Mouse (Mus musculus) liver, embryonic 14.5 days (tissue): ENCODE results near the gene Chn2.

Experiments
- CTCF ChIP-seq: IDR thresholded peaks from 2 replicates; pipeline ENCODE4 v1.5.1; 2016; ENCODE audit warnings: antibody characterized with exemption, low read depth, control low read depth
- EP300 ChIP-seq: IDR thresholded peaks from 2 replicates; pipeline ENCODE4 v1.6.1; 2016; ENCODE audit warnings: antibody characterized with exemption, low read depth

DNA sequence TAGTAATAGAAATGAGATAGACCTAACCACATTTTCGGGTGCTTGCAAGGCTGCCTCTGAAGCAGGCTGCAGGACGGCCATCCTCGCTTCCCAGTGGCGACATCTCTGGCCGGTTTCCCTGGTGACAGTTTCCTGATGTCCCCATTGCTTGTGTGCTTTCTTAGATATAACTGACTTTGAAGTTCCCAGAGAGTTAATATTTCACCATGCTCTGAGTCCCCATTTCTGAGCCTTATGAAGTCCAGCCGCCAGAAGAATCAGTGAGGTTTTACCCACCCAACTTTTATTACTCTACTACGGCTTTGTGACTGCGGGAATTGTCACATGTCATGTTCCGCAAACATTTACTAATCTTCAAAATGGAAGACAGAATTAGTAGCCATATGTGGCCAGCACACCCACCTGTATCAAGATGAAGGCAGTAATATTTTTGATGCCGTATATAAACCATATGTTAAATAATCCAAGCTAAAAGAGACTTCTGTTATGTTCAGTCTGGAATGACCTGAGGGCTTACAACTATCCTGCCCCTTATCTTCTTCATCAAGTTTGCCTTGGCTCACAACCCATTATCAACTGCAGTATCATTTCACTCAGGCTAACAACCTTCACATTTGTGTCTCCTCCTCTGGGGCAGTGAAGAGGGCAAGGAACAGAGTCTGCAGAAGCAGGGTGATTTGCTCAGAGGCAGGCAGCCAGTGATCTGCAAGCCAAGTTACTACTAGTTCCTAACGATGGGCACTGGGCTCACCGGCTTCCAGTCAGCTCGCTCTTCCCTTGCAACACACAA lies 192.6 kb downstream of the Chn2 start:
- TF ChIP-seq CTCF (no peak), EP300 (no peak)
